Mouse (Mus musculus) midbrain, embryonic 13.5 days (tissue): ENCODE results near the gene Hist1h4a. TPM values are rescaled to one million over a fixed set of nuclear protein-coding genes. Genes with fewer than 3 reads are reported as not detected.
"Not testable (repeated sequence)": the region's sequence is repeated elsewhere in the genome, so short reads cannot be mapped to it uniquely, and the experiment has no call there.

ENCODE experiments used
- ATAC-seq: fragments of 200-750 bp; cut with Nextera tagmentation; 2 replicates; pipeline ENCODE4 v1.8.0; 2017; ENCODE audit warnings: mild to moderate bottlenecking, moderate TSS enrichment, moderate library complexity
- H3K27ac ChIP-seq: fragments of 300-500 bp; sonication (generic); 2 replicates; pipeline ENCODE4 v1.5.1; 2015; ENCODE audit warnings: inconsistent platforms, mild to moderate bottlenecking, moderate library complexity
- H3K27me3 ChIP-seq: fragments of 300-500 bp; sonication (generic); 2 replicates; pipeline ENCODE4 v1.6.1; 2015; ENCODE audit warnings: mild to moderate bottlenecking, inconsistent platforms
- H3K36me3 ChIP-seq: fragments of 300-500 bp; sonication (generic); 2 replicates; pipeline ENCODE4 v1.6.1; 2015; ENCODE audit warnings: mild to moderate bottlenecking, inconsistent platforms
- H3K4me1 ChIP-seq: fragments of 300-500 bp; sonication (generic); replicated peaks from 2 replicates; pipeline ENCODE4 v1.6.1; 2015; ENCODE audit warnings: inconsistent platforms
- H3K4me2 ChIP-seq: fragments of 300-500 bp; sonication (generic); replicated peaks from 2 replicates; pipeline ENCODE4 v1.6.1; 2015; ENCODE audit warnings: moderate library complexity, mild to moderate bottlenecking, inconsistent platforms
- H3K4me3 ChIP-seq: fragments of 300-500 bp; sonication (generic); replicated peaks from 2 replicates; pipeline ENCODE4 v1.5.1; 2015; ENCODE audit warnings: mild to moderate bottlenecking, inconsistent platforms
- H3K9ac ChIP-seq: fragments of 300-500 bp; sonication (generic); replicated peaks from 2 replicates; pipeline ENCODE4 v1.6.1; 2015; ENCODE audit warnings: mild to moderate bottlenecking, inconsistent platforms
- H3K9me3 ChIP-seq: fragments of 300-500 bp; sonication (generic); 2 replicates; pipeline ENCODE4 v1.6.1; 2016; ENCODE audit warnings: mild to moderate bottlenecking, inconsistent platforms
- WGBS: fragments of 180-500 bp; shearing (Covaris S2); methylation state at CpG from one replicate; pipeline ENCODE4 v1.1.7; 2015; 5-methylcytosine and 5-hydroxymethylcytosine counted together
- polyA plus RNA-seq: library from polyadenylated mRNA; unstranded; fragments of >200 nt; fragmentation: Nextera tagmentation; extraction: Ambion mirVana; gene quantifications from 2 replicates; pipeline ENCODE4 v1.2.1, GENCODE M21; 2015

Hist1h4a gene
- polyA plus RNA-seq, 1 experiment from 2014 or later, result 0.57 TPM

- no peak for ATAC-seq
- peaks cover 18% of the 10 kb centered on the region for H3K4me1 ChIP-seq
- no peak overlapping the region for H3K4me2 ChIP-seq
- H3K9me3 ChIP-seq, result no peaks in the 10 kb centered on the region
- H3K27me3 ChIP-seq, result no peaks in the 10 kb centered on the region
- H3K4me3 ChIP-seq, result no peak overlapping the region
- H3K27ac ChIP-seq, result no peak overlapping the region
- no peaks in the 10 kb centered on the region for H3K36me3 ChIP-seq
- H3K9ac ChIP-seq, result no peak overlapping the region
These were observed 6.0 kb downstream of the Hist1h4a start for GRCm38 (mm10) chr13:23755000-23755399.

GRCm38 (mm10) chr13:23753314-23754078, 7.5 kb downstream of the Hist1h4a start:
- 60% methylated on average over 4 of the region's 4 CpGs for WGBS
- no peak overlapping the region for H3K9ac ChIP-seq
- H3K4me2 ChIP-seq, result peak overlapping the region; percentile 56; the same call in 1 of the 2 replicates
- ATAC-seq, result no peak
- H3K4me1 ChIP-seq, result peaks cover 15% of the 10 kb centered on the region
- no peak overlapping the region for H3K4me3 ChIP-seq
- no peaks in the 10 kb centered on the region for H3K27me3 ChIP-seq
- H3K9me3 ChIP-seq, result no peaks in the 10 kb centered on the region
- H3K36me3 ChIP-seq, result no peaks in the 10 kb centered on the region
- H3K27ac ChIP-seq, result no peak overlapping the region

- WGBS, result 2% methylated on average over 6 of the region's 6 CpGs
- Histone ChIP-seq H3K9ac (no peak overlapping the region), H3K27ac (0 out of 2 replicates have a peak overlapping the region, but pooled peaks have one; percentile 15), H3K36me3 (no peaks in the 10 kb centered on the region), H3K9me3 (no peaks in the 10 kb centered on the region), H3K4me3 (peak overlapping the region; percentile 28), H3K27me3 (no peaks in the 10 kb centered on the region), H3K4me1 (peaks cover 23% of the 10 kb centered on the region), H3K4me2 (peak overlapping the region; percentile 56)
- no peak for ATAC-seq
These were observed 8.3 kb downstream of the Hist1h4a start for GRCm38 (mm10) chr13:23752742-23753172.

DNA sequence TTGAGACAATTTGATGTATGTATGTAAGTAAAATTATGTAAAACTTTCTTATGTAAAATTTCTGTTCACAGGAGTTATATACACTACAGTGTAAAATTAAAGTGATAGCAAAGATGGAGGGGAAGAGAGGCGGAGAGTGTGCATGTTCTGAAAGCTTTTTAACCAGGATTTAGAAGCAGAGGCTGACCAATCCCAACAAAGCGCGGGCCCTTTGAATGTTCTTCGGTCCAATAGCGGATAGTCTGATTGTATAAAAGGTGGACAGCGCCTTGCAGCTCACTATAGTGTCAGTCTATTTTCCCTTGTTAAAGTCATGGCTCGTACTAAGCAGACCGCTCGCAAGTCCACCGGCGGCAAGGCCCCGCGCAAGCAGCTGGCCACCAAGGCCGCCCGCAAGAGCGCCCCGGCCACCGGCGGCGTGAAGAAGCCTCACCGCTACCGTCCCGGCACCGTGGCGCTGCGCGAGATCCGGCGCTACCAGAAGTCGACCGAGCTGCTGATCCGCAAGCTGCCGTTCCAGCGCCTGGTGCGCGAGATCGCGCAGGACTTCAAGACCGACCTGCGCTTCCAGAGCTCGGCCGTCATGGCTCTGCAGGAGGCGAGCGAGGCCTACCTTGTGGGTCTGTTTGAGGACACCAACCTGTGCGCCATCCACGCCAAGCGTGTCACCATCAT, 8.8 kb downstream of the Hist1h4a start, which contains the start of gene Hist1h3b:
Gene Hist1h3b, plus strand, starts transcription at position 201 of the 675 bp plus-strand sequence.
- WGBS, result 0% methylated on average over 17 of the region's 47 CpGs
- H3K27me3 ChIP-seq, H3K9me3 ChIP-seq, H3K36me3 ChIP-seq: not testable (repeated sequence)
- peak within 1 kb of the TSS; percentile 93 for H3K27ac ChIP-seq
- ATAC-seq, result peak; percentile 85
- peak within 1 kb of the TSS; percentile 61 for H3K9ac ChIP-seq
- H3K4me3 ChIP-seq, result peak within 1 kb of the TSS; percentile 43
- H3K4me1 ChIP-seq, result peaks cover 23% of the 10 kb centered on the region
- H3K4me2 ChIP-seq, result peak within 1 kb of the TSS; percentile 68

GRCm38 (mm10) chr13:23751478-23751956, 9.5 kb downstream of the Hist1h4a start:
- WGBS, result under 1% methylated on average over 11 of the region's 11 CpGs
- H3K36me3 ChIP-seq, result no peaks in the 10 kb centered on the region
- no peaks in the 10 kb centered on the region for H3K9me3 ChIP-seq
- H3K27me3 ChIP-seq, result no peaks in the 10 kb centered on the region
- peaks cover 25% of the 10 kb centered on the region for H3K4me1 ChIP-seq
- peak overlapping the region; percentile 68 for H3K4me2 ChIP-seq
- peak overlapping the region; percentile 93 for H3K27ac ChIP-seq
- peak; percentile 17 for ATAC-seq
- H3K4me3 ChIP-seq, result peak overlapping the region; percentile 43
- H3K9ac ChIP-seq, result peak overlapping the region; percentile 61

- H3K9me3 ChIP-seq, H3K27me3 ChIP-seq, H3K36me3 ChIP-seq: not testable (repeated sequence)
- Histone ChIP-seq H3K4me3 (peak within 1 kb of the TSS; percentile 43), H3K27ac (peak within 1 kb of the TSS; percentile 93), H3K4me1 (peaks cover 25% of the 10 kb centered on the region), H3K4me2 (peak within 1 kb of the TSS; percentile 68), H3K9ac (peak within 1 kb of the TSS; percentile 61)
- WGBS, result 1% methylated on average over 28 of the region's 47 CpGs
- peak; percentile 57 for ATAC-seq
These were observed 10.1 kb downstream of the Hist1h4a start, which contains the start of gene Hist1h2ab for GRCm38 (mm10) chr13:23750839-23751477. Gene Hist1h2ab (plus strand): TSS chr13:23751126.

DNA sequence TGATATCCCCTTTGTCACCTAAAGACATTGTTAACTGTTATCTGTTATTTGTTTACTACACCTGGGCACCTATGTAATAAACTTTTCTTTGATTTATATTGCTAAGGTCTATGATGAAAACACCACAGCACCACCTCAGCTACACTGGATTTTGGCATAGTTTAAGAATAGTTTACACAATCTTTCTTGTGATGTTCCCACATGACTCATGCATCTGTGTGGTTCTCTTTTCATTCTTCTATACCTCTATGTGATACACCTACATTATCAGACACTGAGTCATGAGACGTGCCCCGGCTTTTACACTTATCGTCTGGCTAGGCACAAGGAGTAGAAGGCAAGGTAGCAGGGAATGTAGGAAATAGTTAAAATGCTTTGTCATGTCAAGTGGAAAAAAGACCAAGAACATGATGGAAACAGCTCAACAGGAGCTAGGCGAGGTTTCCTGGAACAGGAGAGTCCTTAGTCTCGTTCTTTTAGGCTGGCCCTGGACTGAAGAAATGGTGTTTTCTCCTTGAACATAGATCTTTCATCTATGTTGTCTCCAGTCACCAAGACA, 11.4 kb downstream of the Hist1h4a start:
- ATAC-seq, result no peak
- H3K4me3 ChIP-seq, result no peak overlapping the region
- no peaks in the 10 kb centered on the region for H3K9me3 ChIP-seq
- H3K36me3 ChIP-seq, result no peaks in the 10 kb centered on the region
- H3K4me1 ChIP-seq, result peaks cover 31% of the 10 kb centered on the region
- H3K4me2 ChIP-seq, result no peak overlapping the region
- no peaks in the 10 kb centered on the region for H3K27me3 ChIP-seq
- 91% methylated on average over 5 of the region's 5 CpGs for WGBS
- H3K27ac ChIP-seq, result no peak overlapping the region
- no peak overlapping the region for H3K9ac ChIP-seq

- H3K4me1 ChIP-seq, result peaks cover 33% of the 10 kb centered on the region
- H3K4me2 ChIP-seq, result peak overlapping the region; percentile 66; the same call in 1 of the 2 replicates
- no peaks in the 10 kb centered on the region for H3K27me3 ChIP-seq
- H3K9ac ChIP-seq, result no peak overlapping the region; the same call in 1 of the 2 replicates
- no peak for ATAC-seq
- no peaks in the 10 kb centered on the region for H3K9me3 ChIP-seq
- no peak overlapping the region for H3K4me3 ChIP-seq
- H3K36me3 ChIP-seq, result no peaks in the 10 kb centered on the region
- peak overlapping the region; percentile 77 for H3K27ac ChIP-seq
- 3% methylated on average over 4 of the region's 4 CpGs for WGBS
These were observed 13.1 kb downstream of the Hist1h4a start for GRCm38 (mm10) chr13:23747892-23748288.

- WGBS, result 2% methylated on average over 13 of the region's 13 CpGs
- H3K36me3 ChIP-seq, result no peaks in the 10 kb centered on the region
- peak overlapping the region; percentile 66 for H3K4me2 ChIP-seq
- no peak; the same call in 1 of the 2 replicates for ATAC-seq
- H3K9ac ChIP-seq, result peak overlapping the region; percentile 21
- no peaks in the 10 kb centered on the region for H3K27me3 ChIP-seq
- H3K27ac ChIP-seq, result peak overlapping the region; percentile 94
- no peaks in the 10 kb centered on the region for H3K9me3 ChIP-seq
- H3K4me3 ChIP-seq, result peak overlapping the region; percentile 39
- peaks cover 29% of the 10 kb centered on the region for H3K4me1 ChIP-seq
These were observed 13.7 kb downstream of the Hist1h4a start for GRCm38 (mm10) chr13:23747081-23747891.

DNA sequence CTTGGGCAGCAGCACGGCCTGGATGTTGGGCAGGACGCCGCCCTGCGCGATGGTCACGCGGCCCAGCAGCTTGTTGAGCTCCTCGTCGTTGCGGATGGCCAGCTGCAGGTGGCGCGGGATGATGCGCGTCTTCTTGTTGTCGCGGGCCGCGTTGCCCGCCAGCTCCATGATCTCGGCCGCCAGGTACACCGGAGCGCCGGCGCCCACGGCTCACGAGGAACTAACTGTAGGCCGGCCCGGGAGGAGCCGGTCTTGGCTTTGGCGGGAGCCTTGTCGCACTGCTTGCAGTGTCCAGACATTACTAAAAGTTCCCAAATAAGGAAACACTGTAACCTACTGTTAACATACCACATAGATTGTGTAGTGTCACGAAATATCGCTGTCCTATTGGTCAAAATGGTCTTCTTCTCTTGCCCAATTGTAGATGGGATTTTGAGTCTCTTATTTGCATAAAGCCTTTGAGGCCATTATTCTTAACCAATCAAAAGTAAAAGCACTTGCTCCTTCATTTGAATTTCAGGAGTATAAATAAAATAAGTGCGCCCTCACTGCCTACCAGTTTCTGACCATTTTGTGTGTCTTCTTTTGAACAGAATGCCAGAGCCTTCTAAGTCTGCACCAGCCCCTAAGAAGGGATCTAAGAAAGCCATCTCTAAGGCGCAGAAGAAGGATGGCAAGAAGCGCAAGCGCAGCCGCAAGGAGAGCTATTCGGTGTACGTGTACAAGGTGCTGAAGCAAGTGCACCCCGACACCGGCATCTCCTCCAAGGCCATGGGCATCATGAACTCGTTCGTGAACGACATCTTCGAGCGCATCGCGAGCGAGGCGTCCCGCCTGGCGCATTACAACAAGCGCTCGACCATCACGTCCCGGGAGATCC, 14.6 kb downstream of the Hist1h4a start, which contains the start of gene Hist1h2bb:
Gene Hist1h2bb, plus strand, starts transcription at position 534 of the 880 bp plus-strand sequence.
- peak within 1 kb of the TSS; percentile 66 for H3K4me2 ChIP-seq
- H3K9ac ChIP-seq, result peak within 1 kb of the TSS; percentile 50
- H3K4me1 ChIP-seq, result peaks cover 26% of the 10 kb centered on the region
- not testable (repeated sequence) for H3K36me3 ChIP-seq, H3K9me3 ChIP-seq, H3K27me3 ChIP-seq
- ATAC-seq, result peak; percentile 95
- WGBS, result under 1% methylated on average over 40 of the region's 58 CpGs
- peak within 1 kb of the TSS; percentile 39 for H3K4me3 ChIP-seq
- H3K27ac ChIP-seq, result peak within 1 kb of the TSS; percentile 94
